Mouse (Mus musculus) thymus, postnatal 14 days (tissue): Measurements from ENCODE around the gene Slc16a6.

ENCODE experiments used
- DNase-seq: peaks from one replicate; pipeline ENCODE4 v3.0.0; 2021

Slc16a6 gene

GRCm38 (mm10) chr11:109443468-109444263, 29.7 kb downstream of the Slc16a6 start:
- DNase-seq = no peak

- no peak for DNase-seq
Measured at GRCm38 (mm10) chr11:109442166-109442730, 31.1 kb downstream of the Slc16a6 start.

- DNase-seq = peak; percentile 72
Measured at GRCm38 (mm10) chr11:109441119-109441518, 32.3 kb downstream of the Slc16a6 start.

GRCm38 (mm10) chr11:109440641-109441040, 32.8 kb downstream of the Slc16a6 start:
- no peak for DNase-seq

- DNase-seq = peak; percentile 88
Measured at GRCm38 (mm10) chr11:109439829-109440340, 33.5 kb downstream of the Slc16a6 start.

GRCm38 (mm10) chr11:109439209-109439608, 34.2 kb downstream of the Slc16a6 start:
- DNase-seq = no peak

GRCm38 (mm10) chr11:109436889-109437288, 36.5 kb downstream of the Slc16a6 start:
- DNase-seq = no peak

GRCm38 (mm10) chr11:109434233-109434798, 39.1 kb downstream of the Slc16a6 start:
- DNase-seq = no peak

- no peak for DNase-seq
Measured at GRCm38 (mm10) chr11:109427353-109427752, 46.0 kb downstream of the Slc16a6 start.

GRCm38 (mm10) chr11:109426272-109426586, 47.2 kb downstream of the Slc16a6 start:
- no peak for DNase-seq

- DNase-seq = peak; percentile 99
Measured at GRCm38 (mm10) chr11:109425392-109426271, 47.8 kb downstream of the Slc16a6 start, which contains the start of gene Amz2. Gene Amz2, plus strand, starts transcription at chr11:109425946.

- DNase-seq = no peak
Measured at GRCm38 (mm10) chr11:109423294-109423693, 50.1 kb downstream of the Slc16a6 start.

- no peak for DNase-seq
Measured at GRCm38 (mm10) chr11:109422263-109422662, 51.1 kb downstream of the Slc16a6 start.

GRCm38 (mm10) chr11:109421205-109421604, 52.2 kb downstream of the Slc16a6 start:
- no peak for DNase-seq

- DNase-seq = no peak
Measured at GRCm38 (mm10) chr11:109420567-109420962, 52.8 kb downstream of the Slc16a6 start.

- peak; percentile 81 for DNase-seq
Measured at GRCm38 (mm10) chr11:109419961-109420566, 53.3 kb downstream of the Slc16a6 start.

- peak; percentile 19 for DNase-seq
Measured at GRCm38 (mm10) chr11:109419461-109419860, 53.9 kb downstream of the Slc16a6 start.

GRCm38 (mm10) chr11:109417472-109418040, 55.8 kb downstream of the Slc16a6 start:
- DNase-seq = no peak

GRCm38 (mm10) chr11:109416709-109417420, 56.5 kb downstream of the Slc16a6 start:
- no peak for DNase-seq

- DNase-seq = no peak
Measured at GRCm38 (mm10) chr11:109414802-109415201, 58.6 kb downstream of the Slc16a6 start.

GRCm38 (mm10) chr11:109413617-109414016, 59.8 kb downstream of the Slc16a6 start, which contains the start of gene 9930022D16Rik:
Gene 9930022D16Rik, plus strand, starts transcription at chr11:109413917.
- DNase-seq = no peak
